Mouse (Mus musculus): Measurements from ENCODE around the gene Pxn. TPM values are rescaled to one million over a fixed set of nuclear protein-coding genes. Genes with fewer than 3 reads are reported as not detected.
"Not testable (repeated sequence)": the region's sequence is repeated elsewhere in the genome, so short reads cannot be mapped to it uniquely, and the experiment has no call there.

The Pxn gene
- total RNA-seq, 1 experiment: 29.4 TPM

- peak overlapping the region; percentile 62 for H3K27ac ChIP-seq (ENCODE audit: insufficient read depth, low read depth, low read length, poor library complexity, severe bottlenecking)
- peaks cover 0 to 12% of the 10 kb centered on the region in 2 experiments; a peak in 1 of 4 replicates for H3K4me1 ChIP-seq (ENCODE audit: control insufficient read depth in 2 of 2, insufficient read depth in 2 of 2, low read length in 2 of 2, poor library complexity in 1 of 2)
- H3K36me3 ChIP-seq (ENCODE audit: control insufficient read depth, insufficient read depth, low read length, poor library complexity, severe bottlenecking): no peaks in the 10 kb centered on the region
- peak overlapping the region; percentile 41 for H3K9ac ChIP-seq (ENCODE audit: insufficient read depth, low read depth, low read length, poor library complexity, severe bottlenecking)
- no peak for TF ChIP-seq ZC3H11A (IDR thresholded peaks at IDR 0.05; ENCODE audit: borderline replicate concordance, low read depth, low read length)
- no peak for TF ChIP-seq ZNF384 (IDR thresholded peaks at IDR 0.05; ENCODE audit: low read depth, low read length)
- TF ChIP-seq HCFC1 (IDR thresholded peaks at IDR 0.05; ENCODE audit: borderline replicate concordance, insufficient read depth, low read length): no peak
- no peak for TF ChIP-seq CHD2 (IDR thresholded peaks at IDR 0.05; ENCODE audit: low read depth, low read length)
- no peak for TF ChIP-seq MAFK (IDR thresholded peaks at IDR 0.05; ENCODE audit: insufficient read depth, low read depth, low read length)
- H3K9me3 ChIP-seq (ENCODE audit: control insufficient read depth, insufficient read depth, low read depth, low read length): no peaks in the 10 kb centered on the region
- H3K4me3 ChIP-seq (ENCODE audit: insufficient read depth in 1 of 2, low read depth in 1 of 2, low read length in 2 of 2, poor library complexity in 1 of 2, severe bottlenecking in 1 of 2): peak overlapping the region; percentile 47 to 49
- DNase-seq (ENCODE audit: low read depth, low spot score): no peak
- in situ Hi-C loops (cut with MboI; ENCODE audit: low sequenced_read_pairs in 2 of 2, unreplicated experiment in 2 of 2): no loop called here
These were observed 14.6 kb upstream of the Pxn start for GRCm38 (mm10) chr5:115491771-115492322.

GRCm38 (mm10) chr5:115492711-115493335, 13.7 kb upstream of the Pxn start:
- Histone ChIP-seq H3K27ac (ENCODE audit: insufficient read depth, low read depth, low read length, poor library complexity, severe bottlenecking) (peak overlapping the region; percentile 30), H3K9ac (ENCODE audit: insufficient read depth, low read depth, low read length, poor library complexity, severe bottlenecking) (no peak overlapping the region), H3K36me3 (ENCODE audit: control insufficient read depth, insufficient read depth, low read length, poor library complexity, severe bottlenecking) (no peaks in the 10 kb centered on the region), H3K4me1 (ENCODE audit: control insufficient read depth in 2 of 2, insufficient read depth in 2 of 2, low read length in 2 of 2, poor library complexity in 1 of 2) (peaks cover 0 to 14% of the 10 kb centered on the region in 2 experiments; a peak in 1 of 4 replicates), H3K9me3 (ENCODE audit: control insufficient read depth, insufficient read depth, low read depth, low read length) (no peaks in the 10 kb centered on the region), H3K4me3 (ENCODE audit: insufficient read depth in 1 of 2, low read depth in 1 of 2, low read length in 2 of 2, poor library complexity in 1 of 2, severe bottlenecking in 1 of 2) (no peak overlapping the region)
- DNase-seq (ENCODE audit: low read depth, low spot score): no peak
- TF ChIP-seq CHD2 (IDR thresholded peaks at IDR 0.05; ENCODE audit: low read depth, low read length): no peak
- no peak for TF ChIP-seq MAFK (IDR thresholded peaks at IDR 0.05; ENCODE audit: insufficient read depth, low read depth, low read length)
- no peak for TF ChIP-seq ZC3H11A (IDR thresholded peaks at IDR 0.05; ENCODE audit: borderline replicate concordance, low read depth, low read length)
- TF ChIP-seq ZNF384 (IDR thresholded peaks at IDR 0.05; ENCODE audit: low read depth, low read length): no peak
- no peak for TF ChIP-seq HCFC1 (IDR thresholded peaks at IDR 0.05; ENCODE audit: borderline replicate concordance, insufficient read depth, low read length)
- in situ Hi-C loops (cut with MboI; ENCODE audit: low sequenced_read_pairs in 2 of 2, unreplicated experiment in 2 of 2): no loop called here

DNA sequence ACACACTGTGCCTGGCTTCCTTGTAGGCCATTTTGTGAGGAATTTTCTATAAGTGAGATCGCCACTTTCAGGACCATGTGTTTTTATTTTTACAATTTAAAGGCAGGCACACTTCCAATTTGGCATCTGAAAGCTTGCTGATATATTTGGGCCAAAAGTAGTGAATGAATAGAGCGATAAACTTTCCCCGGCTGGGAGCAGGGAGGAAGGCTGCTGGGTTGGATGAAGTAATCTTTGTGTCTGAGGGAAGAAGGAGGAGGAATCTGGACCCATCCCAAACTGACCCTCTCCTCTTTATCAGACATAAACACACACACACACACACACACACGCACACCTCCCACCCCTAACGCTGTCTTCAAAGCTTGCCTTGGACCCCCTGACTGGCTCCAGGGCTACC, 13.0 kb upstream of the Pxn start:
- Histone ChIP-seq H3K9ac (ENCODE audit: insufficient read depth, low read depth, low read length, poor library complexity, severe bottlenecking) (no peak overlapping the region), H3K9me3 (ENCODE audit: control insufficient read depth, insufficient read depth, low read depth, low read length) (no peaks in the 10 kb centered on the region), H3K36me3 (ENCODE audit: control insufficient read depth, insufficient read depth, low read length, poor library complexity, severe bottlenecking) (no peaks in the 10 kb centered on the region), H3K4me1 (ENCODE audit: control insufficient read depth in 2 of 2, insufficient read depth in 2 of 2, low read length in 2 of 2, poor library complexity in 1 of 2) (peaks cover 0 to 14% of the 10 kb centered on the region in 2 experiments; a peak in 2 of 4 replicates), H3K4me3 (ENCODE audit: insufficient read depth in 1 of 2, low read depth in 1 of 2, low read length in 2 of 2, poor library complexity in 1 of 2, severe bottlenecking in 1 of 2) (no peak overlapping the region), H3K27ac (ENCODE audit: insufficient read depth, low read depth, low read length, poor library complexity, severe bottlenecking) (no peak overlapping the region)
- DNase-seq (ENCODE audit: low read depth, low spot score): no peak
- TF ChIP-seq HCFC1 (IDR thresholded peaks at IDR 0.05; ENCODE audit: borderline replicate concordance, insufficient read depth, low read length) (no peak), MAFK (IDR thresholded peaks at IDR 0.05; ENCODE audit: insufficient read depth, low read depth, low read length) (no peak), ZC3H11A (IDR thresholded peaks at IDR 0.05; ENCODE audit: borderline replicate concordance, low read depth, low read length) (no peak), CHD2 (IDR thresholded peaks at IDR 0.05; ENCODE audit: low read depth, low read length) (no peak), ZNF384 (IDR thresholded peaks at IDR 0.05; ENCODE audit: low read depth, low read length) (no peak)
- in situ Hi-C loops (cut with MboI; ENCODE audit: low sequenced_read_pairs in 2 of 2, unreplicated experiment in 2 of 2): no loop called here

- H3K9me3 ChIP-seq (ENCODE audit: control insufficient read depth, insufficient read depth, low read depth, low read length); DNase-seq (ENCODE audit: low read depth, low spot score); in situ Hi-C loops (cut with MboI; ENCODE audit: low sequenced_read_pairs in 2 of 2, unreplicated experiment in 2 of 2); H3K27ac ChIP-seq (ENCODE audit: insufficient read depth, low read depth, low read length, poor library complexity, severe bottlenecking); H3K36me3 ChIP-seq (ENCODE audit: control insufficient read depth, insufficient read depth, low read length, poor library complexity, severe bottlenecking); H3K9ac ChIP-seq (ENCODE audit: insufficient read depth, low read depth, low read length, poor library complexity, severe bottlenecking); H3K4me3 ChIP-seq (ENCODE audit: insufficient read depth in 1 of 2, low read depth in 1 of 2, low read length in 2 of 2, poor library complexity in 1 of 2, severe bottlenecking in 1 of 2): not testable (repeated sequence)
- H3K4me1 ChIP-seq (ENCODE audit: control insufficient read depth in 2 of 2, insufficient read depth in 2 of 2, low read length in 2 of 2, poor library complexity in 1 of 2): peaks cover 0 to 10% of the 10 kb centered on the region in 2 experiments; a peak in 2 of 4 replicates
- peak; percentile 67; the same call in 1 of the 2 replicates for TF ChIP-seq ZNF384 (IDR thresholded peaks at IDR 0.05; ENCODE audit: low read depth, low read length)
These were observed 10.9 kb upstream of the Pxn start for GRCm38 (mm10) chr5:115495618-115496017.
